Mouse (Mus musculus): ENCODE measurements around the gene 1700034I23Rik. TPM values are rescaled to one million over a fixed set of nuclear protein-coding genes. Genes with fewer than 3 reads are reported as not detected.

Gene 1700034I23Rik
- polyA plus RNA-seq, 1 experiment from 2014 or later: 0.19 TPM

Other genes starting within 250 kb of the 1700034I23Rik start
- 0.10 and 0.21 TPM in 2 replicates for gene Slc25a31, start 193.7 kb downstream of the 1700034I23Rik start, polyA plus RNA-seq (2016; fragmentation: Nextera tagmentation; extraction: Ambion mirVana)
- gene Hspa4l, start 158.0 kb downstream of the 1700034I23Rik start, polyA plus RNA-seq (2016; fragmentation: Nextera tagmentation; extraction: Ambion mirVana): 55.1 and 56.1 TPM in 2 replicates
- gene Plk4, start 102.5 kb downstream of the 1700034I23Rik start, polyA plus RNA-seq (2016; fragmentation: Nextera tagmentation; extraction: Ambion mirVana): 77.4 and 83.2 TPM in 2 replicates
- gene Mfsd8, start 55.7 kb downstream of the 1700034I23Rik start, polyA plus RNA-seq (2016; fragmentation: Nextera tagmentation; extraction: Ambion mirVana): 6.6 and 7.7 TPM in 2 replicates
- 6.0 and 6.4 TPM in 2 replicates for gene Abhd18, start 55.6 kb downstream of the 1700034I23Rik start, polyA plus RNA-seq (2016; fragmentation: Nextera tagmentation; extraction: Ambion mirVana)
- 1.7 and 2.0 TPM in 2 replicates for gene Larp1b, start 47.3 kb upstream of the 1700034I23Rik start, polyA plus RNA-seq (2016; fragmentation: Nextera tagmentation; extraction: Ambion mirVana)
- 31.2 and 34.3 TPM in 2 replicates for gene Pgrmc2, start 180.5 kb upstream of the 1700034I23Rik start, polyA plus RNA-seq (2016; fragmentation: Nextera tagmentation; extraction: Ambion mirVana)

All from midbrain, embryonic 10.5 days (tissue).